Mouse (Mus musculus) CD4-positive, CD25-positive, alpha-beta regulatory T cell, adult 4 months (primary cell): Measurements from ENCODE around the gene Ikzf3. TPM values are rescaled to one million over a fixed set of nuclear protein-coding genes. Genes with fewer than 3 reads are reported as not detected.
A peak's percentile ranks its signal among the peaks of the same experiment; 100 is the strongest.

ENCODE experiments used
- ATAC-seq: one replicate; pipeline ENCODE4 v1.8.0; 2017
- polyA plus RNA-seq, 2 experiments: library from polyadenylated mRNA; unstranded; fragments of 100-300 nt; shearing (Covaris generic); gene quantifications; one replicate each; pipeline ENCODE4 v1.2.1; 2017

Ikzf3 gene
- polyA plus RNA-seq, 2 experiments from 2014 or later = 77.0 to 98.7 TPM

- ATAC-seq = no peak
These were observed 99.6 kb downstream of the Ikzf3 start, which contains the start of gene Grb7 for GRCm38 (mm10) chr11:98446213-98446561. TSS of gene Grb7 (plus strand) at chr11:98446394.

DNA sequence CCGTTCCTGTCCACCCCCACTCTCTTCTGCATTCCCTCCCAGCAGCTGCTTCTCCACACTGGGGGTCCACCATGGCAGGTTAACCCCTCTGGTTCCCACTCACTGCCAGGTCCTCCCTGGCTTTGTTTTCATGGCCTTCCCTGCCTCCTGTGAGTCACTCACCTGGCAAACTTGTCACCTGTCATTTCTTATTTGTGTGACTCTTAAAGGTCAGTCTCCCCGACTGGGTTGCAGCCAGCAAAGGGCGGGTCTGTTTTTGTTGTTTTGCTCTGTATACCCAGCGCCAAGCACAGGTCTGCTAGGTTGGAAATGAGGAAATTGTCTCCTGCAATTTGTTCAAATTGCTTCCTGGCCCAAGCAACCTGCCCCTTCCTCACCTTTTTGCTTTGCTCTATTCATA lies 100.2 kb downstream of the Ikzf3 start:
- no peak for ATAC-seq

- ATAC-seq = no peak
These were observed 100.6 kb downstream of the Ikzf3 start for GRCm38 (mm10) chr11:98445238-98445637.

DNA sequence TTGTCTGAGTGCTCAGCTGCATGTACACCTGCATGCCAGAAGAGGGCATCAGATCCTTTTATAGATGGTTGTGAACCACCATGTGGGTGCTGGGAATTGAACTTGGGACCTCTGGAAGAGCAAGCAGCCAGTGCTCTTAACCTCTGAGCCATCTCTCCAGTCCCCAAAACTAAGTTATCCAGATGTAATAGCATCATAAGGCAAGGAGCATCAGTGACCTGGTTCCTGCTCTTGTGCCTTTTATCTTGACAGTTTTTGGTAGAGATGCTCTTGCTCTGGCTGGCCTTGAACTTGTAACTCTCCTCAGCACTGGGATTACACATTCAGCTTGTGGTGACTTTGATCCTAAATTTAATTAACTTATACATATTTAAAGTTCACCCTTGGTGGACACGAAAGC lies 102.1 kb downstream of the Ikzf3 start:
- ATAC-seq = no peak

- peak; percentile 92 for ATAC-seq
These were observed 107.3 kb downstream of the Ikzf3 start, which contains the start of gene Mien1 for GRCm38 (mm10) chr11:98438331-98439158. TSS of gene Mien1 (minus strand) at chr11:98438991.

DNA sequence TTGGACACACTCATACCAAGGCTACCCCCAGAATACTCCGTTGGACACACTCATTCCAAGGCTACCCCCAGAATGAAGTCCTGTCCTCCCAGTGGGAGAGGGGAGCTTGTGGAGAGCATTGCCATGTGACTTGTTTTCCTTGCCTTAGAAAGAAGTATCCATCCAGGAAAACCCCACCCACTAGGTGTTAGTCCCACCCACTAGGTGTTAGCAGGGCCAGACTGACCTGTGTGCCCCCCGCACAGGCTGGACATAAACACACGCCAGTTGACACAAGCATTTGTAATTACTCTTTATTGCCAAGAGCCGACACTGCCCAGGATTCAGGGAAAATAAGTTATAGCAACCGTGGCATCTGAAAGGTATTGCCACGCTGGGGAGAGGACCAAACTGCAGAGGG lies 108.4 kb downstream of the Ikzf3 start:
- ATAC-seq = no peak

DNA sequence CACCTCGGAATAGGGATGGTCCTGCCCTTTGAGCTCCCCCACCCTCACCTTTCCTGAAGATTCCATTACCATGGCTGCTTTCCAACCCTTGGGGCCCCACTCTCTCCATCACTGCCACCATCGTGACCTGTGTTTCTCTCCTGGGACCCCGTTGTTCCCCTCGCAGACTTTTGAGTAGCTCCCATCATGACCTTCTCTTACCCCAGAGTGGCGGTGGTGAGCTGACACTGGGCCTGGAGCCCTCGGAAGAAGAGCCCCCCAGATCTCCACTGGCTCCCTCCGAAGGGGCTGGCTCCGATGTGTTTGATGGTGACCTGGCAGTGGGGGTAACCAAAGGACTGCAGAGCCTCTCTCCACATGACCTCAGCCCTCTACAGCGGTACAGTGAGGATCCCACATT lies 110.1 kb downstream of the Ikzf3 start:
- no peak for ATAC-seq

- ATAC-seq = no peak
These were observed 113.9 kb downstream of the Ikzf3 start for GRCm38 (mm10) chr11:98431743-98432502.

GRCm38 (mm10) chr11:98428436-98428835 lies 117.4 kb downstream of the Ikzf3 start:
- ATAC-seq = no peak

- no peak for ATAC-seq
These were observed 119.2 kb downstream of the Ikzf3 start for GRCm38 (mm10) chr11:98426592-98426991.

GRCm38 (mm10) chr11:98418939-98419547 lies 126.8 kb downstream of the Ikzf3 start:
- ATAC-seq = no peak

DNA sequence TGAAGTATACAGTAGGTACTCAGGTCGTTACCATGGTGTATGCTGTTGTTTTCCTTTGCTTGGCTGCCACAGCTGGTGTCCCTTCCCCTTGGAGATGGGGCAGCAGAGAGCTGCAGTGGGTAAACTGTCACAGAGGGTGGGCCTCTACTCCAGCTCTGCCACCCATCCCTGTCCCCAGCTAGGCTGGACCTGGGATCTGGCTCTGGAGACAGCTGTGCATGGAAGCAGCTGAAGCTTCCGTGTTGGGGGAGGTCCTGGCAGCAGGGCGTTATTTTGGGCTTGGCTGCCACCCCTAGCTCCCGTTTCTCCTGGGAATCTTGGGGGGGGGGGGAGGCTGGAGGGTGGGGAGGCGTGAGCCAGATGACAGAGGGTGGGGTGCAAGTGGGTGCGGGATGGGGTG lies 127.6 kb downstream of the Ikzf3 start:
- no peak for ATAC-seq

DNA sequence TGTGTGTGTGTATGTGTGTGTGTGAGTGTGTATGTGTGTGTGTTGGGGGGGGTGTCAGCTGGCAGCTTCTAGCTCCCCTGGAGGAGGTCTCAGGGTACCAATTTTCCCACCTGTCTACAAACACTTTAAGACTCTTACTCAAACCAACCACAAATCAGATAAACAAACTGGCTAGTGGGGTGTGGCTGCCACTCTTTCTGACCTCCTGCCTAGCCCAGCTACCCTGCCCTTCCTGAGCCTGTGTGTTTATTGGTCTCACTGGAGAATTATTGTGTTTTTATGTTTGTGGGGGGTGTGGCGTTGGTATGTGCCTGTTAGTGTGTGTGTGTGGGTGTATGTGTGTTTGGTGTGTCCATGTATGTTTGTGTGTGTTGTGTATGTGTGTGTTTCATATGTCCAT lies 128.8 kb downstream of the Ikzf3 start:
- ATAC-seq = no peak

Other genes starting within 250 kb of the Ikzf3 start
- gene Neurod2, start 216.4 kb downstream of the Ikzf3 start, polyA plus RNA-seq = not detected
- gene Ppp1r1b, start 197.6 kb downstream of the Ikzf3 start, polyA plus RNA-seq = not detected
- 10 to 100 TPM; 41.2 to 63.9 TPM for gene Stard3, start 187.7 kb downstream of the Ikzf3 start, polyA plus RNA-seq
- not detected for gene Tcap, start 162.2 kb downstream of the Ikzf3 start, polyA plus RNA-seq
- gene Pnmt, start 159.6 kb downstream of the Ikzf3 start, polyA plus RNA-seq = not detected
- 10 to 100 TPM in 1 of 2 experiments, 1 to 10 TPM in 1; 6.7 to 11.6 TPM for gene Pgap3, start 145.5 kb downstream of the Ikzf3 start, polyA plus RNA-seq
- gene Erbb2, start 133.6 kb downstream of the Ikzf3 start, polyA plus RNA-seq = under 1 TPM; 0.07 to 0.23 TPM
- 100 to 1,000 TPM; 150 to 155 TPM for gene Mien1, start 107.0 kb downstream of the Ikzf3 start, polyA plus RNA-seq
- gene Grb7, start 99.6 kb downstream of the Ikzf3 start, polyA plus RNA-seq = 1 to 10 TPM; 3.6 to 6.2 TPM
- gene Zpbp2, start 5.1 kb upstream of the Ikzf3 start, polyA plus RNA-seq = 1 to 10 TPM; 5.0 to 6.0 TPM
- 10 to 100 TPM; 25.9 to 53.6 TPM for gene Ormdl3, start 41.3 kb upstream of the Ikzf3 start, polyA plus RNA-seq
- not detected for gene Lrrc3c, start 52.3 kb upstream of the Ikzf3 start, polyA plus RNA-seq
- gene Gm12355, start 79.6 kb upstream of the Ikzf3 start, polyA plus RNA-seq = 1 to 10 TPM; 1.0 to 9.6 TPM
- gene Gsdma3, start 80.3 kb upstream of the Ikzf3 start, polyA plus RNA-seq = under 1 TPM in 1 of 2 experiments, not detected in 1; 0.20 TPM
- gene Gsdma2, start 100.7 kb upstream of the Ikzf3 start, polyA plus RNA-seq = not detected
- under 1 TPM in 1 of 2 experiments, not detected in 1; 0.12 TPM for gene Gsdma, start 118.3 kb upstream of the Ikzf3 start, polyA plus RNA-seq
- gene Psmd3, start 136.5 kb upstream of the Ikzf3 start, polyA plus RNA-seq = 10 to 100 TPM; 13.8 to 17.5 TPM
- not detected for gene Csf3, start 155.2 kb upstream of the Ikzf3 start, polyA plus RNA-seq
- 10 to 100 TPM; 27.0 to 37.5 TPM for gene Med24, start 183.4 kb upstream of the Ikzf3 start, polyA plus RNA-seq
- gene Thra, start 194.6 kb upstream of the Ikzf3 start, polyA plus RNA-seq = 1 to 10 TPM; 4.8 to 5.7 TPM
- gene Nr1d1, start 229.3 kb upstream of the Ikzf3 start, polyA plus RNA-seq = 10 to 100 TPM in 1 of 2 experiments, 1 to 10 TPM in 1; 4.9 to 12.3 TPM
- gene Msl1, start 249.5 kb upstream of the Ikzf3 start, polyA plus RNA-seq = 10 to 100 TPM; 22.3 to 24.8 TPM